Comparison of ENCODE assay signal across 7 mouse cellular contexts in the genomic region with DNA sequence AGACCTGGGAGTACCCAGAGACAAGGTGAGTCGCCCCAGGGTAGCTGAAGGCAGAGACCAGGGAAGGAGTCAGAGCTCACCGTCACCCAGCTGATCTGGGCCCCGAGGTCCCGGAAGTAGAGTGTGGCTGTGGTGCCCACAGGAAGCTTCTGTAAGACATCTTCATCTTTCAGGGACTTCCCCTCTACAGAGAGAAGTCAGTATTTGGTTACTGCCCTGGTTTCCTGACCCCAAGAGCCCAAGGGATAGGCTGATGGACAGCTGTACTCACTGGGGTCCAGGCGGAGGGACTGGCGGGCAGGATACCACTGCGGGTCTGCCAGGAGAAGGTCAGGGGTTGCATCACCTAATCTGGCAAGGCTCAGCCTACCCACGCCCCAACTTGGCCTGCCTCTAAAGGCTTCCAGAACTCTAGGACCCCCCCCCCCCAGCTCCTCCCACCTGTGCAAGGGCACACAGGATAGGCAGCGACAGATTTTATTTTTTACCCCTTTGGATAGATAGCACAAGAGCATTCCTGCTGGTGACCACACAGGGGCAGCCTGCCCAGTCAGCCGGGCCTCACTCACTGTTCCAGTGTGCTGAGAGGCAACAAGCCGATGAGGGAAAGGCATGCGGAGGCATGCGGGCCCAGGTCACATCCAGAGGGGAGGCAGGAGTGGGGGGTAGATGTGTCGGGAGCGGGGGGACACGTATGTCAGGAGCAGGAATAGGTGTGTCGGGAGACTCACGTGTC. TPM values are rescaled to one million over a fixed set of nuclear protein-coding genes. Genes with fewer than 3 reads are reported as not detected.
DNase-seq lines count a peak whose midpoint lies in the region; ATAC-seq and TF ChIP-seq lines count a peak whose summit lies in the region.

No protein-coding gene starts in this region.

- no peak for TF ChIP-seq EP300 in ES-Bruce4 (IDR thresholded peaks at IDR 0.05; ENCODE audit: insufficient read depth, low read depth, low read length)

- no peaks in the 10 kb centered on the region; the same call in 1 of the 2 replicates for H3K4me1 ChIP-seq in intestine, postnatal 0 days (replicated peaks; ENCODE audit: control insufficient read depth, insufficient read depth, low read length)
- H3K4me1 ChIP-seq in intestine, embryonic 16.5 days (ENCODE audit: control insufficient read depth, insufficient read depth, low read length): peaks cover 30% of the 10 kb centered on the region
- H3K4me1 ChIP-seq in ES-Bruce4 (ENCODE audit: control insufficient read depth, insufficient read depth, low read length): peaks cover 8% of the 10 kb centered on the region

- H3K9me3 ChIP-seq in intestine, postnatal 0 days (ENCODE audit: control insufficient read depth): no peaks in the 10 kb centered on the region
- H3K9me3 ChIP-seq in intestine, embryonic 16.5 days (ENCODE audit: control insufficient read depth, low read length): no peaks in the 10 kb centered on the region
- H3K9me3 ChIP-seq in ES-Bruce4 (replicated peaks; ENCODE audit: control insufficient read depth, insufficient read depth, low read length, poor library complexity, severe bottlenecking): no peaks in the 10 kb centered on the region

- no peak overlapping the region for H3K4me3 ChIP-seq in intestine, postnatal 0 days (ENCODE audit: low read depth, low read length)
- no peak overlapping the region for H3K4me3 ChIP-seq in intestine, embryonic 16.5 days (ENCODE audit: low read length)
- H3K4me3 ChIP-seq in ES-Bruce4 (ENCODE audit: low read depth, low read length): no peak overlapping the region

- ATAC-seq in intestine, postnatal 0 days: no peak
- ATAC-seq in intestine, embryonic 16.5 days: no peak
- peak; percentile 83 for ATAC-seq in common myeloid progenitor, adult 5-6 weeks (replicated peaks; ENCODE audit: low read depth, poor library complexity, severe bottlenecking)

- peak; percentile 41 for TF ChIP-seq CTCF in intestine, postnatal 0 days (IDR thresholded peaks at IDR 0.05; ENCODE audit: low read depth)
- TF ChIP-seq CTCF in ES-Bruce4 (IDR thresholded peaks at IDR 0.05; ENCODE audit: low read depth, low read length): peak; percentile 25

- H3K4me2 ChIP-seq in intestine, postnatal 0 days (replicated peaks; ENCODE audit: low read depth): no peak overlapping the region
- no peak overlapping the region for H3K4me2 ChIP-seq in intestine, embryonic 16.5 days (ENCODE audit: low read depth, low read length)

- no peak overlapping the region for H3K9ac ChIP-seq in intestine, postnatal 0 days (ENCODE audit: low read depth, low read length)
- no peak overlapping the region for H3K9ac ChIP-seq in intestine, embryonic 16.5 days (ENCODE audit: low read depth, low read length)
- peak overlapping the region; percentile 16 for H3K9ac ChIP-seq in ES-Bruce4 (ENCODE audit: low read depth, poor library complexity, severe bottlenecking)

- no peaks in the 10 kb centered on the region for H3K27me3 ChIP-seq in intestine, postnatal 0 days (replicated peaks; ENCODE audit: control insufficient read depth, insufficient read depth, low read length)
- H3K27me3 ChIP-seq in intestine, embryonic 16.5 days (replicated peaks; ENCODE audit: control insufficient read depth, insufficient read depth, low read length): no peaks in the 10 kb centered on the region
- H3K27me3 ChIP-seq in ES-Bruce4 (ENCODE audit: control insufficient read depth, insufficient read depth, low read length, poor library complexity, severe bottlenecking): no peaks in the 10 kb centered on the region

- no peak overlapping the region for H3K27ac ChIP-seq in intestine, postnatal 0 days (ENCODE audit: low read depth, low read length)
- H3K27ac ChIP-seq in intestine, embryonic 16.5 days (ENCODE audit: low read length): no peak overlapping the region
- peak overlapping the region; percentile 28; the same call in 1 of the 2 replicates for H3K27ac ChIP-seq in ES-Bruce4 (ENCODE audit: insufficient read depth, low read length)

- no peak for TF ChIP-seq POLR2A in ES-Bruce4 (IDR thresholded peaks at IDR 0.05; ENCODE audit: insufficient read depth, low read length)

- 77% methylated on average over 18 of the region's 18 CpGs for WGBS in intestine, postnatal 0 days
- 86% methylated on average over 17 of the region's 18 CpGs for WGBS in intestine, embryonic 16.5 days

- peaks cover 44% of the 10 kb centered on the region for H3K36me3 ChIP-seq in intestine, postnatal 0 days (ENCODE audit: control insufficient read depth, insufficient read depth)
- peaks cover 18% of the 10 kb centered on the region for H3K36me3 ChIP-seq in intestine, embryonic 16.5 days (ENCODE audit: control insufficient read depth, insufficient read depth, low read length)
- H3K36me3 ChIP-seq in ES-Bruce4 (ENCODE audit: control insufficient read depth, insufficient read depth, low read length, poor library complexity, severe bottlenecking): peaks cover 29% of the 10 kb centered on the region

- peak; percentile 4 for DNase-seq in kidney, postnatal 14 days
- DNase-seq in naive thymus-derived CD4-positive, alpha-beta T cell, adult 2 months (ENCODE audit: low read depth): peak; percentile 82
- no peak for DNase-seq in MN1 (ENCODE audit: low spot score)

RNA-seq across cellular contexts. Expression of a gene that starts 6.8 kb away (rescaled TPM):
- 579 and 585 TPM in 2 replicates for polyA plus RNA-seq in intestine, postnatal 0 days (2015; fragmentation: Nextera tagmentation; extraction: Ambion mirVana)
- polyA plus RNA-seq in intestine, embryonic 16.5 days (2015; fragmentation: Nextera tagmentation; extraction: Ambion mirVana): 418 and 429 TPM in 2 replicates
- 102 and 121 TPM in 2 replicates for polyA plus RNA-seq in ES-Bruce4 (2011; ENCODE audit: insufficient read depth, insufficient read length, low read depth, missing spikeins)
- total RNA-seq in common myeloid progenitor, adult 5-6 weeks (2017): 169 and 208 TPM in 2 replicates

RNA-seq across cellular contexts. Expression of a gene that starts 34.5 kb away (rescaled TPM):
- 317 and 320 TPM in 2 replicates for polyA plus RNA-seq in intestine, postnatal 0 days (2015; fragmentation: Nextera tagmentation; extraction: Ambion mirVana)
- 660 and 691 TPM in 2 replicates for polyA plus RNA-seq in intestine, embryonic 16.5 days (2015; fragmentation: Nextera tagmentation; extraction: Ambion mirVana)
- 310 and 347 TPM in 2 replicates for polyA plus RNA-seq in ES-Bruce4 (2011; ENCODE audit: insufficient read depth, insufficient read length, low read depth, missing spikeins)
- 260 and 286 TPM in 2 replicates for total RNA-seq in common myeloid progenitor, adult 5-6 weeks (2017)

RNA-seq across cellular contexts. Expression of a gene that starts 34.7 kb away (rescaled TPM):
- 26.1 and 28.8 TPM in 2 replicates for polyA plus RNA-seq in intestine, postnatal 0 days (2015; fragmentation: Nextera tagmentation; extraction: Ambion mirVana)
- 46.7 and 52.0 TPM in 2 replicates for polyA plus RNA-seq in intestine, embryonic 16.5 days (2015; fragmentation: Nextera tagmentation; extraction: Ambion mirVana)
- 28.2 and 32.2 TPM in 2 replicates for polyA plus RNA-seq in ES-Bruce4 (2011; ENCODE audit: insufficient read depth, insufficient read length, low read depth, missing spikeins)
- total RNA-seq in common myeloid progenitor, adult 5-6 weeks (2017): 60.2 and 72.6 TPM in 2 replicates

RNA-seq across cellular contexts. Expression of a gene that starts 37.7 kb away (rescaled TPM):
- polyA plus RNA-seq in intestine, postnatal 0 days (2015; fragmentation: Nextera tagmentation; extraction: Ambion mirVana): not detected in 2 replicates
- not detected in 2 replicates for polyA plus RNA-seq in intestine, embryonic 16.5 days (2015; fragmentation: Nextera tagmentation; extraction: Ambion mirVana)
- 0.24 TPM in 1 of 2 replicates, not detected in the other for polyA plus RNA-seq in ES-Bruce4 (2011; ENCODE audit: insufficient read depth, insufficient read length, low read depth, missing spikeins)
- not detected in 2 replicates for total RNA-seq in common myeloid progenitor, adult 5-6 weeks (2017)
